Mouse (Mus musculus) naive thymus-derived CD4-positive, alpha-beta T cell, adult 2 months (primary cell): ENCODE results near the gene Akap1.

ENCODE experiments used
- DNase-seq: peaks from one replicate; pipeline ENCODE4 v3.0.0-alpha.2; 2011; ENCODE audit warnings: low read depth

The Akap1 gene

GRCm38 (mm10) chr11:88878011-88878410, 13.6 kb upstream of the Akap1 start:
- no peak for DNase-seq

- DNase-seq: no peak
These were observed 9.3 kb upstream of the Akap1 start for GRCm38 (mm10) chr11:88873667-88874030.

GRCm38 (mm10) chr11:88873027-88873666, 8.8 kb upstream of the Akap1 start:
- DNase-seq: no peak

- no peak for DNase-seq
These were observed 5.1 kb upstream of the Akap1 start for GRCm38 (mm10) chr11:88869443-88869842.

- DNase-seq: no peak
These were observed 405 bp downstream of the Akap1 start for GRCm38 (mm10) chr11:88863904-88864457.

- DNase-seq: peak; percentile 6
These were observed 1.1 kb downstream of the Akap1 start for GRCm38 (mm10) chr11:88863071-88863903.

GRCm38 (mm10) chr11:88862355-88862754, 2.0 kb downstream of the Akap1 start:
- DNase-seq: no peak

GRCm38 (mm10) chr11:88861060-88861459, 3.3 kb downstream of the Akap1 start:
- no peak for DNase-seq

GRCm38 (mm10) chr11:88860641-88861040, 3.7 kb downstream of the Akap1 start:
- DNase-seq: no peak

GRCm38 (mm10) chr11:88857311-88858005, 6.9 kb downstream of the Akap1 start:
- DNase-seq: no peak

GRCm38 (mm10) chr11:88856383-88856782, 8.0 kb downstream of the Akap1 start:
- DNase-seq: no peak

- no peak for DNase-seq
These were observed 8.6 kb downstream of the Akap1 start for GRCm38 (mm10) chr11:88855795-88856194.

GRCm38 (mm10) chr11:88853588-88853987, 10.8 kb downstream of the Akap1 start:
- DNase-seq: no peak

- DNase-seq: no peak
These were observed 11.6 kb downstream of the Akap1 start for GRCm38 (mm10) chr11:88852806-88853205.

GRCm38 (mm10) chr11:88851049-88851825, 13.1 kb downstream of the Akap1 start:
- no peak for DNase-seq

GRCm38 (mm10) chr11:88849732-88850131, 14.7 kb downstream of the Akap1 start:
- no peak for DNase-seq

GRCm38 (mm10) chr11:88849284-88849683, 15.1 kb downstream of the Akap1 start:
- DNase-seq: no peak

- peak; percentile 23 for DNase-seq
These were observed 15.8 kb downstream of the Akap1 start for GRCm38 (mm10) chr11:88848590-88848989.

GRCm38 (mm10) chr11:88847281-88848006, 16.9 kb downstream of the Akap1 start:
- no peak for DNase-seq

- no peak for DNase-seq
These were observed 20.0 kb downstream of the Akap1 start for GRCm38 (mm10) chr11:88844384-88844783.

- no peak for DNase-seq
These were observed 21.1 kb downstream of the Akap1 start for GRCm38 (mm10) chr11:88843305-88843704.
